ENCODE assay signal across 28 mouse cellular contexts in the genomic region with DNA sequence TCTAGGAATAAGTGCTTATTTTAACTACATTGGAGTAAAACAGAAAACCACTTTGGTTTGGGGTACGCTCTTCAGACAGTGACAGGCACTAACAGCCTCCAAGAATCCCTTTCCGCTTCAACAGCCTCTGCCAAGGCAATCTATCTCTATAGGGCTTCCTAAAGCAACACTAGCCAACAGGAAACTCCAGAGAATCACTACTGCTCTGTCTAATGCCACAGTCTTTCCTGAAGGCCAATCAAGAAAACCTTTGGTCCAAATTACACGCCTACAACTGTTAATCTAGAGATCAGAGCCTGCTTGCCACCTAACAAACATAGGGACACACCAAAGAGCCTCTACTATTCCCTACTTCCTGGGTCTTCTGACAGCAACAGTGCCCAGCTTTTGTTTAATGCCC. TPM values are rescaled to one million over a fixed set of nuclear protein-coding genes. Genes with fewer than 3 reads are reported as not detected.
DNase-seq lines count a peak whose midpoint lies in the region; ATAC-seq lines count a peak whose summit lies in the region.
"Had no signal": no experiment of that assay in that cellular context is flagged by ENCODE, and none has a peak within 500 bp of the region (broad histone marks: within the 10 kb centered on the region; RNA-seq: fewer than 3 reads in every experiment).

No protein-coding gene starts in this region.

- peaks cover 49% of the 10 kb centered on the region for H3K4me1 ChIP-seq in heart, embryonic 10.5 days
- peaks cover 41% of the 10 kb centered on the region for H3K4me1 ChIP-seq in heart, embryonic 15.5 days (replicated peaks)
- no peaks in the 10 kb centered on the region for H3K4me1 ChIP-seq in midbrain, embryonic 11.5 days (ENCODE audit: control insufficient read depth, insufficient read depth, low read length)
- H3K4me1 ChIP-seq in midbrain, embryonic 16.5 days (ENCODE audit: control insufficient read depth, insufficient read depth, low read length) = no peaks in the 10 kb centered on the region
- H3K4me1 ChIP-seq: embryonic facial prominence, embryonic 13.5 days; forebrain, embryonic 15.5 days; midbrain, embryonic 13.5 days had no signal

- H3K4me3 ChIP-seq in heart, embryonic 10.5 days = no peak overlapping the region
- H3K4me3 ChIP-seq in heart, embryonic 15.5 days = no peak overlapping the region
- H3K4me3 ChIP-seq in midbrain, embryonic 11.5 days (ENCODE audit: low read depth, low read length) = no peak overlapping the region
- no peak overlapping the region for H3K4me3 ChIP-seq in midbrain, embryonic 16.5 days (ENCODE audit: low read depth, low read length)
- H3K4me3 ChIP-seq: embryonic facial prominence, embryonic 13.5 days; forebrain, embryonic 10.5 days; forebrain, embryonic 15.5 days; liver, embryonic 12.5 days; megakaryocyte, embryonic 14.5 days; midbrain, embryonic 13.5 days had no signal

- no peak overlapping the region for H3K9ac ChIP-seq in heart, embryonic 15.5 days
- no peak overlapping the region for H3K9ac ChIP-seq in midbrain, embryonic 11.5 days (ENCODE audit: low read length)
- H3K9ac ChIP-seq in midbrain, embryonic 16.5 days (ENCODE audit: low read depth, low read length) = no peak overlapping the region
- H3K9ac ChIP-seq: embryonic facial prominence, embryonic 13.5 days; forebrain, embryonic 15.5 days; liver, embryonic 12.5 days; liver, postnatal 0 days; midbrain, embryonic 13.5 days had no signal

- no peaks in the 10 kb centered on the region for H3K9me3 ChIP-seq in heart, embryonic 10.5 days
- no peaks in the 10 kb centered on the region for H3K9me3 ChIP-seq in heart, embryonic 15.5 days (replicated peaks)
- H3K9me3 ChIP-seq in midbrain, embryonic 11.5 days (ENCODE audit: control insufficient read depth, low read length) = no peaks in the 10 kb centered on the region
- no peaks in the 10 kb centered on the region for H3K9me3 ChIP-seq in midbrain, embryonic 16.5 days (replicated peaks; ENCODE audit: control insufficient read depth, low read length, poor library complexity, severe bottlenecking)
- H3K9me3 ChIP-seq: embryonic facial prominence, embryonic 13.5 days; forebrain, embryonic 10.5 days; forebrain, embryonic 15.5 days; liver, embryonic 12.5 days; midbrain, embryonic 13.5 days had no signal

- H3K27ac ChIP-seq in heart, embryonic 10.5 days = peak overlapping the region; percentile 69
- peak overlapping the region; percentile 33; the same call in 1 of the 2 replicates for H3K27ac ChIP-seq in heart, embryonic 15.5 days
- no peak overlapping the region for H3K27ac ChIP-seq in midbrain, embryonic 11.5 days (ENCODE audit: low read depth, low read length)
- H3K27ac ChIP-seq in midbrain, embryonic 16.5 days (ENCODE audit: low read length) = no peak overlapping the region
- H3K27ac ChIP-seq: embryonic facial prominence, embryonic 13.5 days; forebrain, embryonic 10.5 days; forebrain, embryonic 15.5 days; kidney, postnatal 0 days; liver, embryonic 12.5 days; midbrain, embryonic 13.5 days had no signal

- H3K4me2 ChIP-seq in heart, embryonic 15.5 days = no peak overlapping the region
- no peak overlapping the region for H3K4me2 ChIP-seq in midbrain, embryonic 11.5 days
- H3K4me2 ChIP-seq in midbrain, embryonic 16.5 days (ENCODE audit: low read length) = no peak overlapping the region
- H3K4me2 ChIP-seq: embryonic facial prominence, embryonic 13.5 days; forebrain, embryonic 15.5 days; liver, embryonic 12.5 days; midbrain, embryonic 13.5 days had no signal

- no peaks in the 10 kb centered on the region for H3K36me3 ChIP-seq in heart, embryonic 10.5 days
- no peaks in the 10 kb centered on the region for H3K36me3 ChIP-seq in heart, embryonic 15.5 days
- H3K36me3 ChIP-seq in midbrain, embryonic 11.5 days (ENCODE audit: control insufficient read depth, insufficient read depth, low read length) = no peaks in the 10 kb centered on the region
- no peaks in the 10 kb centered on the region for H3K36me3 ChIP-seq in midbrain, embryonic 16.5 days (ENCODE audit: control insufficient read depth, insufficient read depth, low read length)
- H3K36me3 ChIP-seq: embryonic facial prominence, embryonic 13.5 days; forebrain, embryonic 10.5 days; forebrain, embryonic 15.5 days; liver, embryonic 12.5 days; midbrain, embryonic 13.5 days had no signal

- H3K27me3 ChIP-seq in heart, embryonic 10.5 days (ENCODE audit: insufficient read depth, poor library complexity, severe bottlenecking) = no peaks in the 10 kb centered on the region
- H3K27me3 ChIP-seq in heart, embryonic 15.5 days = no peaks in the 10 kb centered on the region
- H3K27me3 ChIP-seq in midbrain, embryonic 11.5 days (ENCODE audit: control insufficient read depth, insufficient read depth, low read length) = no peaks in the 10 kb centered on the region
- H3K27me3 ChIP-seq in midbrain, embryonic 16.5 days (ENCODE audit: control insufficient read depth, insufficient read depth, low read depth, low read length) = no peaks in the 10 kb centered on the region
- H3K27me3 ChIP-seq: embryonic facial prominence, embryonic 13.5 days; forebrain, embryonic 15.5 days; liver, embryonic 12.5 days; midbrain, embryonic 13.5 days had no signal

- WGBS in heart, embryonic 10.5 days = 73% methylated on average over 3 of the region's 3 CpGs
- WGBS in heart, embryonic 15.5 days = 77% methylated on average over 3 of the region's 3 CpGs
- WGBS in midbrain, embryonic 11.5 days = 90% methylated on average over 3 of the region's 3 CpGs
- 89% methylated on average over 3 of the region's 3 CpGs for WGBS in midbrain, embryonic 16.5 days

- ATAC-seq in heart, embryonic 15.5 days (replicated peaks; ENCODE audit: insufficient number of reproducible peaks, insufficient read depth, low FRiP score, low read depth) = no peak
- no peak for ATAC-seq in midbrain, embryonic 11.5 days (ENCODE audit: low FRiP score)
- ATAC-seq in midbrain, embryonic 16.5 days = no peak
- ATAC-seq: CD4-positive, CD25-positive, alpha-beta regulatory T cell, adult 4 months; forebrain, embryonic 15.5 days; hindbrain, embryonic 16.5 days; liver, postnatal 0 days; midbrain, embryonic 13.5 days had no signal

- no peak for DNase-seq in heart, embryonic 10.5 days (ENCODE audit: low spot score)
- no peak for DNase-seq in heart, adult 18-20 months
- DNase-seq in heart, adult 8-10 months (ENCODE audit: low spot score) = no peak
- DNase-seq in midbrain, embryonic 11.5 days (ENCODE audit: low spot score, missing footprints) = peak; percentile 28
- DNase-seq in left cerebral cortex, postnatal 25 days (ENCODE audit: low spot score in 2 of 2) = no peak
- DNase-seq: adrenal gland, postnatal 25 days; cerebellum, adult 18-20 months; cerebellum, postnatal 10 days; kidney, adult 8-10 months; kidney, postnatal 4 days; left cerebral cortex, postnatal 4 days; liver, postnatal 0 days; lung, postnatal 36 days; retina, postnatal 1 day; right cerebral cortex, postnatal 14 days; thymus, postnatal 4 days had no signal

- intact Hi-C loops in left cerebral cortex, postnatal 25 days (cut with DNase I) = no loop called here

RNA-seq across cellular contexts. Expression of a gene that starts 42.2 kb away (rescaled TPM):
- polyA plus RNA-seq in heart, embryonic 10.5 days (2016; fragmentation: Nextera tagmentation; extraction: Ambion mirVana) = 0.10 and 0.14 TPM in 2 replicates
- total RNA-seq in heart, adult 18-20 months (2021) = 10 to 100 TPM; 14.1 to 14.9 TPM
- 0.58 and 0.62 TPM in 2 replicates for polyA plus RNA-seq in heart, embryonic 15.5 days (2015; fragmentation: Nextera tagmentation; extraction: Ambion mirVana)
- total RNA-seq in heart, adult 8-10 months (2022) = 10 to 100 TPM in 2 of 4 experiments, 1 to 10 TPM in 2; 7.9 to 12.2 (median 9.7) TPM
- 0.75 and 0.87 TPM in 2 replicates for polyA plus RNA-seq in midbrain, embryonic 11.5 days (2014; fragmentation: Nextera tagmentation; extraction: Ambion mirVana)
- 0.73 and 0.85 TPM in 2 replicates for polyA plus RNA-seq in midbrain, embryonic 16.5 days (2015; fragmentation: Nextera tagmentation; extraction: Ambion mirVana)
- 1 to 10 TPM; 3.5 to 4.3 TPM for total RNA-seq in left cerebral cortex, postnatal 25 days (2021)
- total RNA-seq: monocyte, adult 5-6 weeks had no signal

Comparison
In these comparisons a context has a peak if more than half of its experiments do, and no peak if none do; other contexts are left out.
1. H3K27ac ChIP-seq: peak in heart, embryonic 10.5 days (single experiment) and heart, embryonic 15.5 days (single experiment); none in midbrain, embryonic 11.5 days (single experiment) and midbrain, embryonic 16.5 days (single experiment).